Mouse (Mus musculus): ENCODE results near the gene Cx3cr1.

Gene Cx3cr1

GRCm38 (mm10) chr9:119975286-119975685 lies 94.4 kb downstream of the Cx3cr1 start:
- no peak for DNase-seq (ENCODE audit: low read depth, low spot score)

- no peak for DNase-seq (ENCODE audit: low read depth, low spot score)
These were observed 95.1 kb downstream of the Cx3cr1 start for GRCm38 (mm10) chr9:119974609-119975008.

- no peak for DNase-seq (ENCODE audit: low read depth, low spot score)
These were observed 95.7 kb downstream of the Cx3cr1 start for GRCm38 (mm10) chr9:119973869-119974520.

GRCm38 (mm10) chr9:119973281-119973680 lies 96.4 kb downstream of the Cx3cr1 start:
- DNase-seq (ENCODE audit: low read depth, low spot score), result no peak

GRCm38 (mm10) chr9:119972582-119972981 lies 97.1 kb downstream of the Cx3cr1 start:
- DNase-seq (ENCODE audit: low read depth, low spot score), result no peak

- no peak for DNase-seq (ENCODE audit: low read depth, low spot score)
These were observed 97.5 kb downstream of the Cx3cr1 start for GRCm38 (mm10) chr9:119972166-119972565.

- no peak for DNase-seq (ENCODE audit: low read depth, low spot score)
These were observed 98.7 kb downstream of the Cx3cr1 start for GRCm38 (mm10) chr9:119970763-119971656.

- DNase-seq (ENCODE audit: low read depth, low spot score), result no peak
These were observed 99.5 kb downstream of the Cx3cr1 start for GRCm38 (mm10) chr9:119970221-119970620.

- no peak for DNase-seq (ENCODE audit: low read depth, low spot score)
These were observed 99.9 kb downstream of the Cx3cr1 start for GRCm38 (mm10) chr9:119969811-119970210.

- DNase-seq (ENCODE audit: low read depth, low spot score), result no peak
These were observed 103.3 kb downstream of the Cx3cr1 start for GRCm38 (mm10) chr9:119966221-119966910.

- DNase-seq (ENCODE audit: low read depth, low spot score), result no peak
These were observed 104.5 kb downstream of the Cx3cr1 start for GRCm38 (mm10) chr9:119965186-119965585.

- no peak for DNase-seq (ENCODE audit: low read depth, low spot score)
These were observed 105.5 kb downstream of the Cx3cr1 start for GRCm38 (mm10) chr9:119964206-119964605.

GRCm38 (mm10) chr9:119962987-119963667 lies 106.6 kb downstream of the Cx3cr1 start:
- DNase-seq (ENCODE audit: low read depth, low spot score), result peak; percentile 68

- DNase-seq (ENCODE audit: low read depth, low spot score), result no peak
These were observed 107.5 kb downstream of the Cx3cr1 start for GRCm38 (mm10) chr9:119962216-119962615.

GRCm38 (mm10) chr9:119958835-119959234 lies 110.8 kb downstream of the Cx3cr1 start:
- DNase-seq (ENCODE audit: low read depth, low spot score), result no peak

GRCm38 (mm10) chr9:119951388-119951787 lies 118.3 kb downstream of the Cx3cr1 start:
- DNase-seq (ENCODE audit: low read depth, low spot score), result no peak

GRCm38 (mm10) chr9:119950434-119950833 lies 119.2 kb downstream of the Cx3cr1 start:
- no peak for DNase-seq (ENCODE audit: low read depth, low spot score)

- DNase-seq (ENCODE audit: low read depth, low spot score), result no peak
These were observed 120.9 kb downstream of the Cx3cr1 start for GRCm38 (mm10) chr9:119948804-119949203.

- DNase-seq (ENCODE audit: low read depth, low spot score), result no peak
These were observed 124.3 kb downstream of the Cx3cr1 start for GRCm38 (mm10) chr9:119945173-119945900.

- DNase-seq (ENCODE audit: low read depth, low spot score), result no peak
These were observed 126.4 kb downstream of the Cx3cr1 start for GRCm38 (mm10) chr9:119943326-119943725.

GRCm38 (mm10) chr9:119941861-119942260 lies 127.8 kb downstream of the Cx3cr1 start:
- DNase-seq (ENCODE audit: low read depth, low spot score), result no peak
